Mouse (Mus musculus) right cerebral cortex, postnatal 10 days (tissue): ENCODE measurements at regions not wholly inside any gene's neighbourhood (a gene's known extent, or its start where the extent isn't known, plus 50 kb on each side); places are given as distances from the start of the nearest gene placed in this dataset.
"Not testable (repeated sequence)": the region's sequence is repeated elsewhere in the genome, so short reads cannot be mapped to it uniquely, and the experiment has no call there.

Experiments used
- DNase-seq, 2 experiments: peaks; one replicate each; pipeline ENCODE4 v3.0.0; 2021; ENCODE audit warnings: low spot score in 2 of 2

DNA sequence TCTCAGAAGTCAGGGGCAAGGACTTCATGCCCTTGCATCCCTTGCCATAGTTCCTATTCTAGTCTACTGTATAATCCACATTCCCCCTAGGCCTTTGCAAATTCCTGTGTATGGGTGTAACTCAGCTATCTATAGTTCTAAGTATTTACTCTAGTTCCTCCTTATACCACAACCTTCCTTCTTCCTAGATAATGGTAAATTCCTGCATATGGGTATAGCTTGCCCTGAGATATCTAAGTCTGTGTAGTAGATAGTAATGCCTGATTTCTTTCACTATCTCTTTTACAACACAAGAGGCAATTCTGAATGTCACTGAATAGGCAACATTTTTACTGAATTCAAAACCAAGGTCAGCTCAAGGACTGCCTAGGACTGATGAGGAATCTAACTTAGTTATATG lies 1000.2 kb downstream of the Kcnt2 start:
- not testable (repeated sequence) for DNase-seq

DNA sequence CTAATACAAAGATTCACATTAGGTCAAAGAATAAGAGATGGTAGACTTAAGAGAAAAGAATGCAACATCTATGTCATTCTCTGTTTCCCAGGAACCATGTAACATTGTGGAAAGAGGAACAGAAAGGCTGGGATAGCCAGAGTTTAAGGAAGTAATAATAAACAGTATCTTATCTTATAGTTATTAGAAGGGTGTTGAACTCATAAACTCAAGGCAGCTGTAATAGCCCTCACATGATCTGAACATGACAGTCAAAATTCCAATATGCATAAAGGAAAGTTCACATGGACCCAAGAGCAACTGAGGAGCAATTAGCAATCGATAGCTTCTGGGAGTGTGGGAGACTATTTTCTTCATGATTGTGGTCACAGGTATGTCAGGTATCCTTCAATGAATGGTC lies 1028.8 kb downstream of the Kcnt2 start:
- DNase-seq: no peak

- no peak for DNase-seq
Measured at GRCm38 (mm10) chr1:141281513-141281912, 1035.6 kb downstream of the Kcnt2 start.

DNA sequence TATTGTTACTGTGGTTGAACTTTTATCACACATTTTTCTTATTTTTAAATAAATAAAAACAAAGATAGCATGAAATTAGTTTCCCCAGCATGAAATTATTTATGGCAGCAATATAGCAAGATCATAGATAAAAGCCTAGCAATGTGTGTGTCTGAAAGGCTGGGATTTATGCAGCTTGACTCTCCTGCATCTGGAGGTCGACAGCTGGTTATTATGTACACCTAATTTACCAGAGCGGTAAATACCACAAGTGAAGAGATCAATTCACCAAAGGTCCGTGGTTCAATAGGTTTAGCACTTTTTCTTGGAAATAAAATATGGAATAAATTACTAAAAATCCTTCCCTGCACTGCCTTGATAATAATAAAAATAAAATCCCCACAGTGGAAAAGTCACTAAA lies 1077.0 kb downstream of the Kcnt2 start:
- DNase-seq: no peak

DNA sequence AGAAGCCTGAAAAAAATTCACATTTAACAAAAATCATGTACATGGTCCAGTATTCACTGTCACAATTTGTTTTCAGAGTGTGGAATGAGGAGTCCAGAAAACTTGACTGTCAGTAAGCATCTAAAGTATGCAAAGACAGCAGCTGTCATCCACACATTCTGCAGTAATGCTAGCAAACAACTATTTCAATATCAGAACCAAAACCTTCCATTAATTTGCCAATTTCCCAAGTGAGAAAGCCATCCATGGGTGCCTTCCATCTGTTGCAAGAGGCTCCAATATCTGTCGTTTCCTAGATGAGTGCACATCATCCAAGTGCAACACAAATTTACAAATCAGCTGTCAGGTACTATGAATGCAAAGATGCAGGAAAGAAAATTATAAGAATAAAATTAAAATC lies 1092.1 kb downstream of the Kcnt2 start:
- DNase-seq: no peak

- DNase-seq: no peak
Measured at GRCm38 (mm10) chr1:141369447-141369846, 1123.5 kb downstream of the Kcnt2 start.

DNA sequence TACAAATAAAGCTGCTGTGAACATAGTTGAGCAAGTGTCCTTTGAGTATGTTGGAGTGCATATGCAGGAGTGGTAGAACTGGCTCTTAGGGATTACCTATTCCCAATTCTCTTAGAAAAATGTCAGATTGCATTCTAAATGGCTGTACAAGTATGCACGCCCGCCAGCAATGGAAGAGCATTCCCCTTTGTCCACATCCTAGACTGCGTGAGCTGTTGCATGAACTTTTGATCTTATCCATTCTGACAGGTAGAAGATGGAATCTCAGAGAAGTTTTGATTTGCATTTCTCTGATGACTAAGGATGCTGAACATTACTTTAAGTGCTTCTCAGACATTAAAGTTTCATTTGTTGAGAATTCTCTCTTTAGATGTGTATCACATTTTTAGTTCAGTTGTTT lies 1130.0 kb downstream of the Kcnt2 start:
- no peak for DNase-seq

DNA sequence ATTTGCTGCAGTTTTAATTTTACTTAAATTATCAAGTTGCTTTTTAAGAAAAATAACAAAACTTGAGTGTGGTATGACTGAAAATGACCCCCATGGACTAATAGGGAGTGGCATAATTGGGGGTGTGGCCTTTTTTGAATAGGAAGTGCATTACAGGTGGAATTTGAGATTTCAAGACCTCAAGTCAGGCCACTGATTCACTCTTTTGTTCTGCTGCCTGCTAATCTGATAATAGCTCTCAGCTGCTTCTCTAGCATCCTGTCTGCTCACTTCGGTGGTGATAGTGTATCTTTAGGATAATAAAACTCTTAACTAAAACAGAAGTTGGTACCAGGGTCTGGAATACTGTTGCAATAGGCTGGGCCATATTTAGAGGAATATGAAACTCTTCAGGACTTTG lies 1155.4 kb downstream of the Kcnt2 start:
- DNase-seq: no peak

DNA sequence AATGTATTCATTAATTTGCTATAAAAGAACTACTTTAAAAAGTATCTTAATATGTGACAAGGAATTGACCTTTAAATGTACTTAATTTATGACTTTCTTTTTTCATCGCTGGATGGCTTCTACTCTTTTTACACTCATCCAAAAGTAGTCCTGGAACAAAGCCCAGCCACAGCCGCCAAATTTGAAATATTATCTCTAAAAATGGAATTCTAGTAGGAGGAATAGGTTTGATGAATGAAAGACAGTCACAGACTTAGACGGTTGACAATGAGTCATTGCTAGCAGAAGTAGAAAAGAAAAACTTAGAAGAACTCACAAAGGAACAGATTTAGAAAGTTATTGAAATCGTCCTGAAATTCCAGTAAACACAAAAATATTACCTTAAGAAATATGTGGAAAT lies 1183.7 kb downstream of the Kcnt2 start:
- peak; percentile 57 to 58 for DNase-seq

DNA sequence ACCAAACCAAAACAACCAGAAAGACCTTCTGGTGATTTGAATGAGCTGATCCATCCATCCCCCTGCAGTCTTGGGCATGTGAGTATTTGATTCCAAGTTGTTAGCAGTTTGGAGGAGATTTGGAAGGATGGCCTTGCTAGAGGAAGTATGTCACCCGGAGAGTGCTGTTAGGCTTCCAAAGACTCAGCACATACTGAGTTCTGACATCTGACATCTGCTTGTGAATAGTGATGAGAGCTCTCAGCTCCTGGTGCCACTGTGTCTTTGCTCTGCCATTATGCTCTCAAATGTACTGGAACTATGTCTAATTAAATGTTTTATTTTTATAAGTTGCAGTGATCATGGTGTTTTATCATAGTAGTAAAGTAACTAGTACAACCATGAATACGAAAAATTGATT lies 1184.2 kb downstream of the Kcnt2 start:
- no peak for DNase-seq

- DNase-seq: no peak
Measured at GRCm38 (mm10) chr1:141435452-141435851, 1189.5 kb downstream of the Kcnt2 start.

GRCm38 (mm10) chr1:141440234-141440633 lies 1194.3 kb downstream of the Kcnt2 start:
- DNase-seq: no peak

GRCm38 (mm10) chr1:141450960-141451359 lies 1205.0 kb downstream of the Kcnt2 start:
- DNase-seq: no peak

DNA sequence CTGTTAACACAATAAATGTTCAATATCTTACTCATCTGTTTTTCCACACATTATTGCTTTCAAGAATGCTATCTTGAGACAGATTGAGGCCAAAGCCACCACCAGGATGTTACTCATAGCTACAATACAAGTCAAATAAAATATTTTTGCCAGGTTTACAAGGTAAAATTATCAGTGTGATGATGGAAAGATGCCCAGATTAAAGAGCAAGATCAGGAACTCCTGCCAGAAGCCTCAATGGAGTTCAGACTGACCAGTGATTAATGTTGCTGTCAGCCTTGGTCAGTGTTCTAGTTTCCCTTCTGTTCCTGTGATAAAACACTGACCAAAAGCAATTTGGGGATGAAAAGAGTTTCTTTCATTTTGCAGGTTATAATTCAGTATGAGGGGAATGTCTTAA lies 1218.6 kb downstream of the Kcnt2 start:
- DNase-seq: no peak
